Mouse (Mus musculus) forebrain, embryonic 14.5 days (tissue): ENCODE data around the gene Elof1. TPM values are rescaled to one million over a fixed set of nuclear protein-coding genes. Genes with fewer than 3 reads are reported as not detected.

Source experiments
- ATAC-seq: fragments of 200-750 bp; cut with Nextera tagmentation; 2 replicates; pipeline ENCODE4 v1.8.0; 2017; ENCODE audit warnings: mild to moderate bottlenecking, moderate library complexity
- DNase-seq: peaks from one replicate; pipeline ENCODE4 v3.0.0-alpha.2; 2015; ENCODE audit warnings: low spot score
- H3K27ac ChIP-seq: fragments of 300-500 bp; sonication (generic); 2 replicates; pipeline ENCODE4 v1.5.1; 2014; ENCODE audit warnings: low read depth, mild to moderate bottlenecking, control low read depth, low read length, moderate library complexity
- H3K27me3 ChIP-seq: fragments of 300-500 bp; sonication (generic); replicated peaks from 2 replicates; pipeline ENCODE4 v1.6.1; 2014; ENCODE audit warnings: low read length, control low read depth, mixed read lengths; ENCODE audit not compliant: control insufficient read depth, insufficient read depth
- H3K36me3 ChIP-seq: fragments of 300-500 bp; sonication (generic); 2 replicates; pipeline ENCODE4 v1.6.1; 2014; ENCODE audit warnings: low read length, control low read depth; ENCODE audit not compliant: control insufficient read depth, insufficient read depth
- H3K4me1 ChIP-seq: fragments of 300-500 bp; sonication (generic); 2 replicates; pipeline ENCODE4 v1.6.1; 2014; ENCODE audit warnings: antibody characterized with exemption, low read length, control low read depth; ENCODE audit not compliant: control insufficient read depth, insufficient read depth
- H3K4me2 ChIP-seq: fragments of 300-500 bp; sonication (generic); 2 replicates; pipeline ENCODE4 v1.6.1; 2014; ENCODE audit warnings: mild to moderate bottlenecking, control low read depth, low read length
- H3K4me3 ChIP-seq: fragments of 300-500 bp; sonication (generic); 2 replicates; pipeline ENCODE4 v1.5.1; 2014; ENCODE audit warnings: low read depth, low read length, control low read depth
- H3K9ac ChIP-seq: fragments of 300-500 bp; sonication (generic); 2 replicates; pipeline ENCODE4 v1.6.1; 2014; ENCODE audit warnings: mild to moderate bottlenecking, low read length, control low read depth, moderate library complexity
- H3K9me3 ChIP-seq: fragments of 300-500 bp; sonication (generic); replicated peaks from 2 replicates; pipeline ENCODE4 v1.6.1; 2016; ENCODE audit warnings: low read length, control low read depth, mixed read lengths; ENCODE audit not compliant: control insufficient read depth
- WGBS: fragments of 180-500 bp; shearing (Covaris S2); extraction: QIAGEN DNeasy Blood & Tissue Kit; methylation state at CpG from one replicate; pipeline ENCODE4 v1.1.7; 2014; 5-methylcytosine and 5-hydroxymethylcytosine counted together
- polyA plus RNA-seq: library from polyadenylated mRNA; unstranded; fragments of >200 nt; fragmentation: Nextera tagmentation; extraction: Ambion mirVana; gene quantifications from 2 replicates; pipeline ENCODE4 v1.2.1, GENCODE M21; 2014

Elof1 gene
- polyA plus RNA-seq, 1 experiment from 2014 or later, result 240 TPM

GRCm38 (mm10) chr9:22125246-22126027 is 8.5 kb upstream of the Elof1 start:
- DNase-seq, result no peak
- no peaks in the 10 kb centered on the region for H3K9me3 ChIP-seq

GRCm38 (mm10) chr9:22124169-22124568 is 7.2 kb upstream of the Elof1 start:
- DNase-seq (no peak), ATAC-seq (no peak)
- 89% methylated on average over 3 of the region's 3 CpGs for WGBS
- no peaks in the 10 kb centered on the region for H3K36me3 ChIP-seq
- H3K9me3 ChIP-seq, result no peaks in the 10 kb centered on the region
- H3K4me1 ChIP-seq, result no peaks in the 10 kb centered on the region
- H3K9ac ChIP-seq, result no peak overlapping the region
- no peak overlapping the region for H3K27ac ChIP-seq
- no peaks in the 10 kb centered on the region for H3K27me3 ChIP-seq
- no peak overlapping the region for H3K4me2 ChIP-seq
- no peak overlapping the region for H3K4me3 ChIP-seq

More at GRCm38 (mm10) chr9:22125246-22126027, 8.5 kb upstream of the Elof1 start:
- WGBS, result 93% methylated on average over 15 of the region's 15 CpGs
- Histone ChIP-seq H3K9ac (no peak overlapping the region), H3K4me3 (no peak overlapping the region), H3K4me2 (no peak overlapping the region), H3K4me1 (no peaks in the 10 kb centered on the region), H3K36me3 (no peaks in the 10 kb centered on the region), H3K27me3 (0 out of 2 replicates have a peak, but pooled peaks cover under 1% of the 10 kb centered on the region), H3K27ac (no peak overlapping the region)
- no peak for ATAC-seq

- no peaks in the 10 kb centered on the region for H3K9me3 ChIP-seq
- 88% methylated on average over 7 of the region's 7 CpGs for WGBS
- DNase-seq (no peak), ATAC-seq (no peak)
- no peak overlapping the region for H3K4me3 ChIP-seq
- no peaks in the 10 kb centered on the region for H3K27me3 ChIP-seq
- no peak overlapping the region for H3K27ac ChIP-seq
- no peaks in the 10 kb centered on the region for H3K36me3 ChIP-seq
- no peak overlapping the region for H3K4me2 ChIP-seq
- no peaks in the 10 kb centered on the region for H3K4me1 ChIP-seq
- H3K9ac ChIP-seq, result no peak overlapping the region
These were observed 6.2 kb upstream of the Elof1 start for GRCm38 (mm10) chr9:22123069-22123609.

GRCm38 (mm10) chr9:22122005-22122404 is 5.0 kb upstream of the Elof1 start:
- Histone ChIP-seq H3K9me3 (no peaks in the 10 kb centered on the region), H3K9ac (no peak overlapping the region), H3K27ac (no peak overlapping the region), H3K4me3 (no peak overlapping the region), H3K4me2 (no peak overlapping the region), H3K27me3 (no peaks in the 10 kb centered on the region), H3K4me1 (peaks cover 4% of the 10 kb centered on the region; the same call in 1 of the 2 replicates), H3K36me3 (no peaks in the 10 kb centered on the region)
- no peak for ATAC-seq
- no peak for DNase-seq
- 83% methylated on average over 3 of the region's 3 CpGs for WGBS

- no peak overlapping the region for H3K4me3 ChIP-seq
- peaks cover 4% of the 10 kb centered on the region; the same call in 1 of the 2 replicates for H3K4me1 ChIP-seq
- no peak overlapping the region for H3K9ac ChIP-seq
- no peak overlapping the region for H3K27ac ChIP-seq
- H3K36me3 ChIP-seq, result no peaks in the 10 kb centered on the region
- no peak for DNase-seq
- no peak overlapping the region for H3K4me2 ChIP-seq
- ATAC-seq, result no peak
- H3K27me3 ChIP-seq, result no peaks in the 10 kb centered on the region
- H3K9me3 ChIP-seq, result no peaks in the 10 kb centered on the region
These were observed 4.6 kb upstream of the Elof1 start for GRCm38 (mm10) chr9:22121545-22121944.

- DNase-seq (no peak), ATAC-seq (no peak)
- H3K4me1 ChIP-seq, result peaks cover 12% of the 10 kb centered on the region
- H3K9ac ChIP-seq, result no peak overlapping the region
- H3K36me3 ChIP-seq, result no peaks in the 10 kb centered on the region
- H3K4me2 ChIP-seq, result no peak overlapping the region
- H3K9me3 ChIP-seq, result no peaks in the 10 kb centered on the region
- WGBS, result 93% methylated on average over 4 of the region's 4 CpGs
- no peaks in the 10 kb centered on the region for H3K27me3 ChIP-seq
- H3K27ac ChIP-seq, result no peak overlapping the region
- H3K4me3 ChIP-seq, result no peak overlapping the region
These were observed 2.6 kb upstream of the Elof1 start for GRCm38 (mm10) chr9:22119543-22119942.

- H3K4me1 ChIP-seq, result peaks cover 12% of the 10 kb centered on the region
- no peaks in the 10 kb centered on the region for H3K27me3 ChIP-seq
- ATAC-seq (no peak), DNase-seq (peak; percentile 70)
- no peaks in the 10 kb centered on the region for H3K9me3 ChIP-seq
- H3K4me3 ChIP-seq, result peak overlapping the region; percentile 83
- H3K4me2 ChIP-seq, result peak overlapping the region; percentile 74
- no peak overlapping the region for H3K27ac ChIP-seq
- H3K36me3 ChIP-seq, result peaks cover 12% of the 10 kb centered on the region
- peak overlapping the region; percentile 87 for H3K9ac ChIP-seq
- 48% methylated on average over 10 of the region's 10 CpGs for WGBS
These were observed 933 bp upstream of the Elof1 start for GRCm38 (mm10) chr9:22117754-22118456.

- Histone ChIP-seq H3K27me3 (no peaks in the 10 kb centered on the region), H3K4me1 (peaks cover 12% of the 10 kb centered on the region), H3K9ac (peak overlapping the region; percentile 87), H3K4me2 (peak overlapping the region; percentile 74), H3K4me3 (peak overlapping the region; percentile 83), H3K9me3 (no peaks in the 10 kb centered on the region), H3K36me3 (peaks cover 30% of the 10 kb centered on the region), H3K27ac (no peak overlapping the region)
- no peak for ATAC-seq
- WGBS, result 26% methylated on average over 15 of the region's 15 CpGs
- peak; percentile 58 for DNase-seq
These were observed 886 bp downstream of the Elof1 start for GRCm38 (mm10) chr9:22116086-22116485.

- H3K9me3 ChIP-seq, result no peaks in the 10 kb centered on the region
- peak overlapping the region; percentile 74 for H3K4me2 ChIP-seq
- H3K36me3 ChIP-seq, result peaks cover 33% of the 10 kb centered on the region
- 85% methylated on average over 4 of the region's 4 CpGs for WGBS
- H3K27me3 ChIP-seq, result no peaks in the 10 kb centered on the region
- peak overlapping the region; percentile 87 for H3K9ac ChIP-seq
- DNase-seq (no peak), ATAC-seq (no peak)
- peak overlapping the region; percentile 83 for H3K4me3 ChIP-seq
- no peak overlapping the region for H3K27ac ChIP-seq
- peaks cover 12% of the 10 kb centered on the region for H3K4me1 ChIP-seq
These were observed 1.3 kb downstream of the Elof1 start for GRCm38 (mm10) chr9:22115635-22116034.
